Mouse (Mus musculus) common myeloid progenitor, adult 5-6 weeks (primary cell): ENCODE results near the gene Olfr597. TPM values are rescaled to one million over a fixed set of nuclear protein-coding genes. Genes with fewer than 3 reads are reported as not detected.
"Not testable (repeated sequence)": the region's sequence is repeated elsewhere in the genome, so short reads cannot be mapped to it uniquely, and the experiment has no call there.

Source experiments
- ATAC-seq: replicated peaks from 2 replicates; pipeline ENCODE4 v1.8.0; 2016; ENCODE audit warnings: low read depth, mild to moderate bottlenecking, moderate TSS enrichment, inconsistent platforms; ENCODE audit not compliant: poor library complexity, severe bottlenecking
- total RNA-seq: library from RNA; stranded (forward); fragments of 200-1000, 187-1606 nt; gene quantifications from 2 replicates; pipeline ENCODE4 v1.2.3, GENCODE M21; 2017

Gene Olfr597
- total RNA-seq = not detected in 2 replicates

- ATAC-seq = not testable (repeated sequence)
Observed at GRCm38 (mm10) chr7:103316015-103316414, at the start of gene Olfr597. Gene Olfr597, plus strand, starts transcription at chr7:103316315.

DNA sequence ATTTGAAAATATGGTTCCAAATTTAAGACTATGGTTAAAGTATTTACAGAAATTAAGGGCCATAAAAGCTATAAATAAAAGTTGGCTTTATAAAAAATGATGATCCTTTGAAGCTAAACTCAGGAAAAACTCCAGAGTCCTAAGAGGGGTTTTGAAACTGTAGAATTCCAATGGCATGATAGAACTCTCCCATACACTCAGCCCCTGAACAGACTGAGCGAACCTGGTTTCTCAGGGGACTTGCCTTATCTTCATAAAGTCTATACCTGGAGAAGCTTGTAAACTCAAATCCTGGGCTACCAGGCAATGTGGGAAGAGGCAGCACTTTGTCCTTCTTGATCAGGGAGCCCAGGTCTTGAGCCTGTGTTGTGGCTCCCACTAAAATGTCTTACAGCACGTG lies 10.8 kb upstream of the Olfr597 start, which contains the start of gene Olfr596:
TSS of gene Olfr596 (plus strand) at position 301 of the 400 bp plus-strand sequence.
- not testable (repeated sequence) for ATAC-seq

- no peak for ATAC-seq
Observed at GRCm38 (mm10) chr7:103323268-103323667, 7.2 kb downstream of the Olfr597 start, which contains the start of gene Olfr598. Gene Olfr598, plus strand, starts transcription at chr7:103323568.

DNA sequence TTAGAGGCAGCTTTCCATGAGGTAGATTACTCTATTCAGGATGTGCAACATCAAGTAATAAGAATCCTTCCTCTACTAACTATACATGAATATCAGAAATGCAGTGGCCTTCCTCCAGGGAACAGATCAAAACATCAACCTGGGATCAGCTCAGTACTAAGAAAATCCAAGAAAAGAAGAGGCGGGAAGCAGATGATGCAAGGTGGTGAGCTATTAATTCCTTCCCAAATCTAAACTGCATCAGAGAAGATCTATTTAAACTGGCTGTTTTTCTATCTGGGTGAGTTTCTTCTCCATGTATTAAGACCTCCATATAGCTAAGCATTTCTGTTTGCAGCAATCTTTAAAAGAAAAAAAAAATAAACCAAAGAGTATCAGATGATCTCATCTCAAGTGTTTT lies 19.5 kb downstream of the Olfr597 start, which contains the start of gene Olfr599:
TSS of gene Olfr599 (plus strand) at position 301 of the 400 bp plus-strand sequence.
- ATAC-seq = no peak

- ATAC-seq = no peak
Observed at GRCm38 (mm10) chr7:103349569-103349968, 33.5 kb downstream of the Olfr597 start, which contains the start of gene Olfr600. Gene Olfr600, minus strand, starts transcription at chr7:103349669.

DNA sequence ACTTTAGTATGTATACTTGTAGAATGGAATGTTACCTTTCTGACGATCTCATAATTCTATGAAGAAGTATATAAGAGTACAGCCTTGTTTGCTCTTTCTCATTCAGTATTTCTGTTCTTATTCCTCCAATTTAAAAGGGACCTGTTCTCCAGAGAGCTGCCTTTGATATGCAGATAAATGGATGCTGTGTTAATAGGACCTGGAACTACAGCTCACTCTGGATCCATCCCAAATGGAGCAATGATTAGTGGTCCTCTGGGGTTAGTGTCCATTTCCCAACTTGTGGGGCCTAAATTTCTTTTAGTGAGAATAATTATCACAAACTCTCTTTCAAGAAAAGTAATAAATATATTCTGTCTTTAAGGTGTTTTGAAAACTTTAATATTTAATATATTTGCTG lies 46.4 kb downstream of the Olfr597 start, which contains the start of gene Olfr601:
TSS of gene Olfr601 (minus strand) at position 101 of the 400 bp plus-strand sequence.
- no peak for ATAC-seq

Other genes with a start within 250 kb of the Olfr597 start
- not detected in 2 replicates for gene Olfr584, start 234.4 kb upstream of the Olfr597 start, total RNA-seq
- not detected in 2 replicates for gene Olfr585, start 218.6 kb upstream of the Olfr597 start, total RNA-seq
- not detected in 2 replicates for gene Olfr586, start 190.7 kb upstream of the Olfr597 start, total RNA-seq
- gene Olfr588-ps1, start 175.4 kb upstream of the Olfr597 start, total RNA-seq = not detected in 2 replicates
- not detected in 2 replicates for gene Olfr589, start 160.0 kb upstream of the Olfr597 start, total RNA-seq
- gene Olfr591, start 138.0 kb upstream of the Olfr597 start, total RNA-seq = not detected in 2 replicates
- gene Olfr592, start 131.5 kb upstream of the Olfr597 start, total RNA-seq = not detected in 2 replicates
- not detected in 2 replicates for gene Olfr593, start 104.5 kb upstream of the Olfr597 start, total RNA-seq
- not detected in 2 replicates for gene Olfr594, start 99.3 kb upstream of the Olfr597 start, total RNA-seq
- gene Usp17ld, start 63.8 kb upstream of the Olfr597 start, total RNA-seq = not detected in 2 replicates
- gene Olfr596, start 10.7 kb upstream of the Olfr597 start, total RNA-seq = not detected in 2 replicates
- not detected in 2 replicates for gene Olfr598, start 7.3 kb downstream of the Olfr597 start, total RNA-seq
- gene Olfr599, start 19.6 kb downstream of the Olfr597 start, total RNA-seq = not detected in 2 replicates
- gene Olfr600, start 33.4 kb downstream of the Olfr597 start, total RNA-seq = not detected in 2 replicates
- gene Olfr601, start 46.3 kb downstream of the Olfr597 start, total RNA-seq = not detected in 2 replicates
- gene Olfr603, start 69.9 kb downstream of the Olfr597 start, total RNA-seq = not detected in 2 replicates
- gene Usp17lc, start 98.8 kb downstream of the Olfr597 start, total RNA-seq = not detected in 2 replicates
- not detected in 2 replicates for gene Olfr605, start 129.1 kb downstream of the Olfr597 start, total RNA-seq
- gene Olfr606, start 132.7 kb downstream of the Olfr597 start, total RNA-seq = not detected in 2 replicates
- gene Olfr607, start 147.8 kb downstream of the Olfr597 start, total RNA-seq = not detected in 2 replicates
- not detected in 2 replicates for gene Olfr608, start 153.6 kb downstream of the Olfr597 start, total RNA-seq
- not detected in 2 replicates for gene Olfr609, start 181.7 kb downstream of the Olfr597 start, total RNA-seq
- not detected in 2 replicates for gene Olfr610, start 195.8 kb downstream of the Olfr597 start, total RNA-seq
- gene Olfr611, start 204.5 kb downstream of the Olfr597 start, total RNA-seq = not detected in 2 replicates
- not detected in 2 replicates for gene Olfr612, start 226.4 kb downstream of the Olfr597 start, total RNA-seq
- gene Olfr613, start 231.8 kb downstream of the Olfr597 start, total RNA-seq = not detected in 2 replicates
- not detected in 2 replicates for gene Olfr615, start 239.8 kb downstream of the Olfr597 start, total RNA-seq